Mouse (Mus musculus): Measurements from ENCODE around the gene Hspbp1.

GRCm38 (mm10) chr7:4658128-4658907 is 26.6 kb downstream of the Hspbp1 start:
- TF ChIP-seq CTCF (IDR thresholded peaks at IDR 0.05; ENCODE audit: low read depth) = no peak
- no peak for TF ChIP-seq EP300 (IDR thresholded peaks at IDR 0.05; ENCODE audit: low read depth)

All from liver, embryonic 14.5 days (tissue).